Mouse (Mus musculus) brain, embryonic 14.5 days (tissue): ENCODE measurements around the gene Lman2. TPM values are rescaled to one million over a fixed set of nuclear protein-coding genes. Genes with fewer than 3 reads are reported as not detected.
A peak's percentile ranks its signal among the peaks of the same experiment; 100 is the strongest.

Source experiments
- DNase-seq: peaks from one replicate; pipeline ENCODE4 v3.0.0-alpha.2; 2011; ENCODE audit warnings: low read depth
- CTCF ChIP-seq: fragments of 200-500 bp; IDR thresholded peaks from 2 replicates; pipeline ENCODE4 v1.5.1; 2012; ENCODE audit warnings: inconsistent platforms, mild to moderate bottlenecking, moderate library complexity, borderline replicate concordance; ENCODE audit not compliant: insufficient read depth, insufficient read length; ENCODE audit errors: extremely low read depth
- POLR2A ChIP-seq: fragments of 200-500 bp; IDR thresholded peaks from 2 replicates; pipeline ENCODE4 v1.6.1; 2012; ENCODE audit warnings: mild to moderate bottlenecking, inconsistent platforms, borderline replicate concordance; ENCODE audit not compliant: poor library complexity, insufficient read depth, insufficient read length, severe bottlenecking; ENCODE audit errors: extremely low read depth
- polyA plus RNA-seq: library from polyadenylated mRNA; depleted of rRNA; stranded (reverse); fragments of >200 nt; gene quantifications from 2 replicates; pipeline ENCODE4 v1.2.3, GENCODE M21; 2012

Gene Lman2
- polyA plus RNA-seq, 1 experiment: 66.2 TPM

DNA sequence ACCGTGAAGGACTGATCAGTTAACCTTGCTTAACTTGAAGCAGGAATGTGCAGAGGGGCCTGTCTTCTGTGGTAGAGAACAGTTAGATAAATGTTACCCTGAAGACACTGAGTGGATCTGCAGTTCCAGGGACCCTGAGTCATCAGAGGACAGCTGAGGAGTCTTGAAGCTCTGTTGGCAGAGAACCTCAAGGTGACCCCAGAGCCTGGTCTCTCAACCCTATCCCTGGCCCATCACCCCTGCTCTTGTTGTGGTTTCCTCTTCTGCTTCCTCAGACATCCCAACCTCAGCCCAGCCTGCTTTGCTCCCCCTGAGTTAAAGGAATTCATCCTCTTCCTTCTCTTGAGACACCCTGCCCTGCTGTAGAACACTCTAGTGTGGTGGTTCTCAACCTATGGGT, 35.5 kb upstream of the Lman2 start, which contains the start of gene Slc34a1:
TSS of gene Slc34a1 (plus strand) at position 100 of the 400 bp plus-strand sequence.
- no peak for DNase-seq
- no peak for TF ChIP-seq CTCF
- TF ChIP-seq POLR2A: no peak

GRCm38 (mm10) chr13:55392933-55393332, 30.4 kb upstream of the Lman2 start:
- TF ChIP-seq CTCF: peak; percentile 37; the same call in 1 of the 2 replicates
- TF ChIP-seq POLR2A: no peak
- no peak for DNase-seq

DNA sequence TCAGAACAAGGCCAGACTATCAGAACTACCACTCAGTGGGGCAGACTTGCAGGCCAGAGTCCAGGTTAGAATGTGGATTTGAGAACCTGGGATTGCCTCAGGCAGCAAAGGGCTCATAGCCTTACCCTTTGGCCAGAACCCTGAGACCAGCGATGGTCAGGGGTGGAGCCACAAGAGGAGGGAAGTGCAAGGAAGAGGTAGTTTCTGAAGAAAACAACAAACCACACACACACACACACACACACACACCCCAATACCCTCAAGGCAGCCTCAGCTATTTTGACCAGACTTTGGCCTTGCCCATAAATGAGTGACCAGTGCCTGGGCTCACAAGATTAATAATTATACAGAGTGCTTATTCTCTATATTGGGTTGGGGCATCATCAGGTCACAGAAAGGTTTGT, 29.0 kb upstream of the Lman2 start:
- DNase-seq: no peak
- TF ChIP-seq CTCF (no peak), POLR2A (no peak)

GRCm38 (mm10) chr13:55390644-55391043, 28.1 kb upstream of the Lman2 start:
- no peak for DNase-seq
- TF ChIP-seq POLR2A (no peak), CTCF (no peak)

- no peak for DNase-seq
- TF ChIP-seq POLR2A (no peak), CTCF (no peak)
These were observed 19.2 kb upstream of the Lman2 start for GRCm38 (mm10) chr13:55381790-55382189.

- no peak for DNase-seq
- TF ChIP-seq CTCF (no peak), POLR2A (no peak)
These were observed 16.5 kb upstream of the Lman2 start for GRCm38 (mm10) chr13:55378907-55379580.

DNA sequence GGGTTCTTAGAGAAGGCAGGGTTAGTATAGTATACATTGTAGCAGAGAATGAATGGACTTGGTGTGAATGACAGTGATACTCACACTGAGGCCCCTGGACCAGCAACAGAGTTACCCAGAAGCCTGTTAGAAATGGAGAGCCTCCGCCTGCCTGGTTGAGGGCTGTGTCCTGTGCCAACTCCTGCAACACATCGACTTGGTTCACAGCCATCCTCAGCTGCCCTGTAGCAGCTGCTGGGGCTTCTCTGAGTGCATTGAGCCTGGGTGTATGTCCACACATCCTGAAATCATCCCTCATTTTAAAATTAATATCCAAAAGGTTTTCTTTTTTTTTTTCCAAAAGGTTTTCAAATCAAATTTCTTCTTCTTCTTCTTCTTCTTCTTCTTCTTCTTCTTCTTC, 13.3 kb upstream of the Lman2 start:
- TF ChIP-seq POLR2A (no peak), CTCF (no peak)
- DNase-seq: peak; percentile 15

DNA sequence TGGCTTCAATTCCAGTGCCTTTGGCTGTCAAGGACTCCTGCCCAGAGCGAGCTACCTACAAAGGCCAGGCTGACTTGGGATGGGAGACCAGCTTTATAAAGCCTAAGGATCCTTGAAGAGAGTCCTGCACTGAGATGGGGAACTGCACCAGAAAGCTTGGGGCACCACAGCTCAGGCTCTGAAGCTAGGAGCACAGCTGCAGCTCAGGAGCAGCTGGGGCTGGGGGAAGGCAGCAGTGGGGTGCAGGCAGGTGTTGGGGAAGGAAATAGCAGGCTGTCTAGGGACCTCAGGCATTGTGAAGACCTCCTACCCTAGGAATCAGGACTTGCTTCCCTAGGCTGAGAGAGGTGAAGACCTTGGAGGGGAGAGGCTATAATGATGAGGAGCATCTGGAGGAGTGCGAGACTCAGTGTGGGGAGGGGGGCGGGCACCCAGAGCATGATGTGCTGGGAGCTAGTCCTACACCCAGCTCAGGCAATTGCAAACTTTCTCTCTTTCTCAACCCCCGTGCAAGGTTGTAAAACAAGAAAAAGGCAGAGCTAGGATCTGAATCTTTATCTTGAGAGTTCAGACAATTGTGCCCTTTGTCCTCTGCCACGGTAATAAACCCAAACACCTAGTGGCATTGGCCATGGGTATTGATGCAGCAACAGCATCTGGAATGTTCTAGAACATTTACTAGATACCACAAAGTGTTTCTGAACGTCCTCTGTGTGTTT, 11.8 kb upstream of the Lman2 start:
- no peak for TF ChIP-seq POLR2A
- no peak for TF ChIP-seq CTCF
- DNase-seq: no peak

GRCm38 (mm10) chr13:55371740-55372139, 9.2 kb upstream of the Lman2 start:
- no peak for DNase-seq
- no peak for TF ChIP-seq POLR2A

- DNase-seq: no peak
- no peak for TF ChIP-seq CTCF
- no peak for TF ChIP-seq POLR2A
These were observed 8.6 kb upstream of the Lman2 start for GRCm38 (mm10) chr13:55371007-55371681.

DNA sequence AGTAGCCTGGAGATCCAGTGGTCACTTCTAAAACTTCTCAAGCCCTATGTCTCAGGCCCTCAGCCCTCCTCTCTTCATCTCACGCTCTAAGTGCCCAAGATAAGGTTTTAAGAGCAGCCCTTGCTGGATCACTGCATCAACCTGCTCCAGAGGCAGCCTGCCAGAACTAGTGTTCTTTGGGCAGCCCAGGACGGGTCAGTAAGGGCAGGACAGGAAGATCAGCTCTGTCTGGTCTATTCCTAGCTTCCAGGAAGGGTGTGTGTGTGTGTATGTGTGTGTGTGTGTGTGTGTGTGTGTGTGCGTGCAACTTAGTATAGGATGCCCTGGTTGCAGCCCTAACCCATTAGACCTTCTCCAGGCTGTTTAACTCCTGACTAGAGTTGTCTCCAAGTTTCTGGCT, 7.7 kb upstream of the Lman2 start:
- TF ChIP-seq CTCF (no peak), POLR2A (no peak)
- DNase-seq: no peak
